Mouse (Mus musculus): ENCODE measurements around the gene Gm3526.
"Not testable (repeated sequence)": the region's sequence is repeated elsewhere in the genome, so short reads cannot be mapped to it uniquely, and the experiment has no call there.

The Gm3526 gene

DNA sequence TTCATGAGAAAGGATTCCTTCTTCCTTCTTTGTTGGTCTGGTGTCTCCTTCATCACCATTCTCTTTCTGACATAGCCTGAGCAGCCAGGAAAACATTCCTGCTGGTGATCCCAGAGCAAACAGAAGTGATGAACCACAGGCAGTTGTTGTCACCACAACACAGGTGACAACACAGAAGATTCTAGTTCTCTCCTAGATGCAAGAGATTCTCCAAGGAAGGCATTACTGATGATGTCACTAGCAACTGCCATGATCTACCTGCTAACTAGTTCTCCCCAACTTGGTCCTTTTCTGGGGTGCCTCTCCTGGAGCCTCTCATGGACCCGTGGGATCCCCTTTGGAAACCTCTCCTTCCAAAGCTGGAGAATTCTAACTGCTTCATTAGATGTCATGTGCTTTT lies at the start of gene Gm3526:
TSS of gene Gm3526 (minus strand) at position 101 of the 400 bp plus-strand sequence.
- not testable (repeated sequence) for DNase-seq (ENCODE audit: low read depth, low spot score)
